Mouse (Mus musculus) ES-E14 (cell line): ENCODE results near the gene Mbd5.

Experiments used
- HCFC1 ChIP-seq: IDR thresholded peaks from 2 replicates; pipeline ENCODE4 v1.6.1; 2012; ENCODE audit warnings: low read length, inconsistent platforms, borderline replicate concordance; ENCODE audit not compliant: insufficient read depth
- ZNF384 ChIP-seq: IDR thresholded peaks from 2 replicates; pipeline ENCODE4 v1.6.1; 2012; ENCODE audit warnings: low read depth, low read length, inconsistent platforms

DNA sequence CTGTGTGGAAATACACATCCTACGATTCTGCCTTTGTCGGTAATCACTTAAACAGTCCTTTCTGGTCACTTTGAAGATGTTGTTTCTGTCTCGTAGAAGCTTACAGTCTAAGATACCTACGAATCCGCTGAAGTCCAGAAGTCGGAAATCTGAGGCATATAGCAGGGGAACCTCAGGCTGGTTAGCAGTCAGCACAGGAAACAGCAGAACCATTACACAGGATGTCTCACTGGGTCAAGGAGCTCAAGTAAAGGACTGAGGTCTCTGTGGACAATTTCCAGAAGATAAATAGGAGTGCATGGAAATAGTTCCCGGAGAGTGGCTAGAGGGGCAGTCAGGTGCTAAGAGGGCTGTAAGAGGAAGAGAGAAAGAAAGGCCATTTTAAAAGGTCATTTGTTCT is 384.3 kb downstream of the Mbd5 start:
- TF ChIP-seq ZNF384 = no peak
- no peak for TF ChIP-seq HCFC1
